Mouse (Mus musculus) layer of hippocampus, adult 8-10 months (tissue): ENCODE measurements around the gene C130032M10Rik. TPM values are rescaled to one million over a fixed set of nuclear protein-coding genes. Genes with fewer than 3 reads are reported as not detected.
A peak's percentile ranks its signal among the peaks of the same experiment; 100 is the strongest.

Experiments
- DNase-seq, 2 experiments: peaks; one replicate each; pipeline ENCODE4 v3.0.0; 2022; ENCODE audit warnings: low spot score in 2 of 2
- total RNA-seq, 4 experiments: library from RNA; stranded (reverse); gene quantifications; 2 replicates each; pipeline ENCODE4 v1.2.4; 2022

C130032M10Rik gene
- total RNA-seq, result not detected

GRCm38 (mm10) chr9:114515364-114515763 is at the start of gene C130032M10Rik:
Gene C130032M10Rik (plus strand): TSS chr9:114515697.
- no peak for DNase-seq

- DNase-seq, result no peak
Observed at GRCm38 (mm10) chr9:114466871-114467270, 48.6 kb upstream of the C130032M10Rik start.

DNA sequence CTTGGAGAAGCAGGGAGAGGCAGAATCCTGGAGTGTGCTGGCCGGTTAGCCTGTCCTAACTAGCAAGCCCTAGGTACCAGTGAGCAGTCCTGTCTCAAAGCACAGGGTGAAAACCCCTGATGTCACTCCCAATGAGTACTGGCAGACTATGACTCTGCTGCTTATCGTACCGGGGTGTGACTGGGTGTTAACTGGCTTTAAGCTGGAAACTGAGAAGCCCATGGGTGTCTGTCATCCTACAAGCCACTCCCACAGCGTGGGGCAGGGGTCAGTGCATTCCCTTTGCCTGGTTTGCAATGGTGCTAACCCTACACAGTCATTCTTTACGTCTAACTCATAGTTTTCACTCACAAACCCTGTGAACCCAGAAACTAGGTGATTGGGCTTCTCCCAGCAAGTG is 47.3 kb upstream of the C130032M10Rik start:
- no peak for DNase-seq

DNA sequence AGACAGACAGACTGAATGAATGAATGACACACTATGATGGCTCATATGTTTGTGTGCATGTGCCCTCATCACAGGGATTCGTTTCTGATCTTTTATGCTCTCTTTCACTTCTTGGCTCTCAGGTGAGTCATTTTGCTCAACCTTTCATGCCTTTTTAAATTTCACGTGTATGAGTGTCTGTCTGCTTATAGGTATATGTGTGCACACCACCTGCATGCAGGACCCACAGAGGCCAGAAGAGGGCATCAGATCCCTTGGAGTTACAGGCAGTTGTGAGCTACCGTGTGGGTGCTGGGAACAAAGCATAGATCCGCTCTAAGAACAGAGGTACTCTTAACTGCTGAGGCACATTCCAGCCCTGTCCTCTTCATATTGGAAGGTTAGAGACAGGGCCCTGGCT is 46.8 kb upstream of the C130032M10Rik start:
- DNase-seq, result no peak

GRCm38 (mm10) chr9:114471892-114472291 is 43.6 kb upstream of the C130032M10Rik start:
- DNase-seq, result no peak

GRCm38 (mm10) chr9:114477019-114477418 is 38.5 kb upstream of the C130032M10Rik start:
- no peak for DNase-seq

GRCm38 (mm10) chr9:114480940-114481339 is 34.6 kb upstream of the C130032M10Rik start:
- DNase-seq, result no peak

DNA sequence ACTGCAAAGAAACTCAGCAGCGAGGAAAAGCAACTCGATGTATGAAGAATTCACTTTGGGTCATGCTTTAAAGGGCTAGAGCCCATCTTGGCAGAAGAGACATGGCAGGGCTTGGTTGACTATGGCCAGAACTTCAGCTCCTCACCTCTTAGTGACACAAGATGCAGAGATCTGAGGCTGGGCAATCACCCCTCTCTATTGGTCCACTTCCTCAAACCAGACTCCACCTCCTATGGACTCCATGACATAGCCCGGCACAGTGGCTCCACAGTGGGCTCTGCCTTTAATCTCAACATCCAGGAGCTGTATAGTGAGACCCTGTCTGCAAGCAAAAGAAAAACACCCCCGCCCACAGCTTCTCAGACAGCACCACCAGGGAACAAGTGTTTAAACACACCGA is 30.7 kb upstream of the C130032M10Rik start:
- DNase-seq, result no peak

- no peak for DNase-seq
Observed at GRCm38 (mm10) chr9:114486808-114487207, 28.7 kb upstream of the C130032M10Rik start.

GRCm38 (mm10) chr9:114487481-114488258 is 27.8 kb upstream of the C130032M10Rik start:
- DNase-seq, result no peak

- no peak for DNase-seq
Observed at GRCm38 (mm10) chr9:114496469-114496868, 19.0 kb upstream of the C130032M10Rik start.

- DNase-seq, result peak; percentile 34 to 72
Observed at GRCm38 (mm10) chr9:114498218-114498617, 17.3 kb upstream of the C130032M10Rik start.

DNA sequence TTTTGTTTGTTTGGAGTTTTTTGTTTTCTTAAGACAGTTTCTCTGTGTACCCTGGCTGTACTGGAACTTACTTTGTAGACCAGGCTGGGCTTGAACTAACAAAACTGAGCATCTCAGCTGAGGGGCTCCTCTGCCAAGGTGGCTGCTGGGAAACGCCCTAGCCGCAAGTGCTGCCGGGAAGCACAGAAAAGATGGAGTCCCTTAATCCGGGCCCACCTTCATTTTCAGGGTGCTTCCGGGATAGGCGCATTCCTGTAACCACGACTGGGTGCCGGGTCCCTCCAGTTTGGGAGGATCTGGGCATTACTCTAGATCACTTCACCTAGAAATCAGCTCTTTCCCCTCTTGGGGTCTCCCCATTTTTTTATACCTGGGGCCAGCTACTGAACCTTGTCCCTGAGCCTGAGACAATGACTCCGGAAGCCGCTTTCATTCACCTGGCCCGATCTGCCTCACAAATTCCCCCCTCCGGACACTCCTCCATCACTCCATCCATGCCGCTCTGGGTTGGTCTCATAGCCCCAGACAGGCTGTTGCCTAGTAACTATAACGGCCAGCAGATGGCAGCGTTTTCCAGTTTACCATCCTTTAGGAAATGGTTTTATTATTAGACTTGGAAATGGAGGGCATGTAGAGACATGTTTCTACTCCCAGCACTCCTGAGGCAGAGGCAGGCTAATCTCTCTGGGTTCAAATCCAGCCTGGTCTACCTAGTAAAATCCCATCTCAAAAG is 15.5 kb upstream of the C130032M10Rik start:
- DNase-seq, result peak; percentile 19 to 48

GRCm38 (mm10) chr9:114501111-114501510 is 14.4 kb upstream of the C130032M10Rik start:
- DNase-seq, result no peak

GRCm38 (mm10) chr9:114501913-114502312 is 13.6 kb upstream of the C130032M10Rik start:
- no peak for DNase-seq

DNA sequence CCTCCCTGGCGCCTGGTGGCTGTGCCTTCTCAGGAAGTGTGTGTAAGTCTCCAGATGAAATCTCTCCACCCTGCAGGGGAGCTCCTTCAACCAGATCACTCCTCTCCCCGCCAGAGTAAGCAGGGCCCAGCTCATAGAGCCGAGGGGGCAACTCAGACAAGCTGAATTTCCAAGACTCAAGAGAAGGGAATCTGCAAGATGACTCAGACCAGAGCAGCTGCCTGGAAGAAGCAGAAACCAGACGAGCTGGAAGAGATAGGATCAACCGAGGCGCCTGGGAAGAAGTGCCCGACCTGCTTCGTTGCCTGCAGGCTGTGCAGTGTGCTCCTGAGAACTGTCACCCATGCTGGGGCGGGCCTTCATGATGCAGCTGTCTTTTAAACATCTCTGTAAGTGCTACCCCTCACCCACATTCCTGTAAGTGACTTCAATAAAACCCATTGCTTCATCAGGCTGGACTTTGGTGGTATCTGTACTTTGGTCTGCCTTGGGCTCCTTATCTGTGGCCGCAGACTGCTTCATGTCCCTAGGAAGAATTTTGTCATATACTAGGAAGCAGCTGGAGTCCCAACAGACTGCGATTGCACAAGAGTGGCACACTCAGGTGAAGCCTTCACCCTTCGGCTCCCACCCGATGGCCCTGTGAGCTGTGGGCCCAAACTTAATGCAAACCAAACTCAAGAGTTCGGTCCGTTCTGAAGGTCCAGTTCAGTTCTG is 12.6 kb upstream of the C130032M10Rik start:
- no peak for DNase-seq

GRCm38 (mm10) chr9:114504816-114505215 is 10.7 kb upstream of the C130032M10Rik start, which contains the start of gene Ccr4:
Gene Ccr4 (minus strand): TSS chr9:114504916.
- DNase-seq, result no peak

DNA sequence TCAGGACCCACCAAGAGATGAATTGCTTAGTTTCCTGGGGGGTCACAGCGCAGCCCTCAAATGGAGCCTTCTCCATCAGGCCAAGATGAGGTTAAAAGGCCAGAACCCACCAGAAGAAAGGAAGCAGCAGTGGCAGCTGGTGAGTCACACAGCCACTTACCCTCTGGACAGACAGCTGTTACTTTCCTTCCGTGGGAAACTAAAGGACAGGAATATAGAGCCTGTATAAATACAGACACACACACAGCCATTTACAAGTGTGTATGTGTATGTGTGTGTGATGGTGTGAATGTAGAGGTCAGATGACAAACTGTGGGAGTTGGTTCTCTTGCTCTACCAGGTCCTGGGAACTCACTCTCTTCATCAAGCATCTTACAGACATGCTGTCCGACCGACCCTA is 8.9 kb upstream of the C130032M10Rik start:
- DNase-seq, result no peak

GRCm38 (mm10) chr9:114507421-114507820 is 8.1 kb upstream of the C130032M10Rik start:
- no peak for DNase-seq

GRCm38 (mm10) chr9:114509785-114510184 is 5.7 kb upstream of the C130032M10Rik start:
- DNase-seq, result no peak

- no peak for DNase-seq
Observed at GRCm38 (mm10) chr9:114512831-114513230, 2.7 kb upstream of the C130032M10Rik start.

GRCm38 (mm10) chr9:114517924-114518497 is 2.5 kb downstream of the C130032M10Rik start:
- no peak for DNase-seq
